Mouse (Mus musculus) gastrocnemius, postnatal 25 days (tissue): ENCODE measurements around the gene Rptor. TPM values are rescaled to one million over a fixed set of nuclear protein-coding genes. Genes with fewer than 3 reads are reported as not detected.

ENCODE experiments used
- DNase-seq: peaks from one replicate; pipeline ENCODE4 v3.0.0; 2022
- total RNA-seq, 2 experiments: library from RNA; stranded (reverse); gene quantifications; 1 replicate in 1 of 2; 2 replicates in 1 of 2; pipeline ENCODE4 v1.2.3; 2021

Rptor gene
- total RNA-seq, 2 experiments from 2014 or later, result 23.7 to 24.8 TPM

DNA sequence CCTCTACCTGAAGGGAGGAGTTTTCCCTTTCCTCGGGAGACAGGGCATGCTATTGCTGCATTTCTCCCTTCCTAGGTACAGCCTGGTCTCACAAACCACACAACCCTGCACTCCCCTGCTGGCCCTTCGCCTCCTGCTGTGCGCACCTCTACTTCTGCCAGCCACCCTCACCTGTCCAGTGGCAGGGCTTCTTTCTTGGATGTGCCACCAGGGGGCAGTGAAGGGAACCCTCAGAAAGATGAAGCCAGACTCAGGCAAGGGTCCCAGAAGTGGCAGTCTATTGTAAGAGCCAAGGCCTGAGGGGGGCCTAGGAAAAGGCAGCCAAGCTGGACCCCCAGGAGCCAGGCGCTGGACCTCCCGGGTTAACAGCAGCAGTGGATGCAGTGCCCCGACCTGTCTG is 332.8 kb downstream of the Rptor start:
- DNase-seq, result peak; percentile 43

DNA sequence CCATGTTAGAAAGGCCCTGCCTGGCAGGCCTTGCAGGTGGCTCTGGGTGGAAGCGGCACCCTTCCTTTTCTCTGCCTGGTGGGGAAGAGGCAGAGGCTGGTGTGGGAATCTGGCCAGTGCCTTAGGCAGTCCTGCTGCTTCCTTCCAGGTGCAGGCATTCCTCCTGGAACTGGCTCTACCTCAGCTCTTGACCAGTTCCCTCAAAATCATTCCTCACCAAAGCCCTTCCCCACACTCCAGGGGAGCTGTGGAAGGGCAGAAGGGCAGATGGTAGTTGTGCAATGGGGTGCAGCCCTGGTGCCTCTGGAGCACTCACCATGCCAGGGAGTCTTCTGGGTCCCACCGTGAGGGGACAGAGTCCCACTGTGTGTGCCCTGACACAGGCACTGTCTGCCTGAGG is 333.8 kb downstream of the Rptor start:
- no peak for DNase-seq

DNA sequence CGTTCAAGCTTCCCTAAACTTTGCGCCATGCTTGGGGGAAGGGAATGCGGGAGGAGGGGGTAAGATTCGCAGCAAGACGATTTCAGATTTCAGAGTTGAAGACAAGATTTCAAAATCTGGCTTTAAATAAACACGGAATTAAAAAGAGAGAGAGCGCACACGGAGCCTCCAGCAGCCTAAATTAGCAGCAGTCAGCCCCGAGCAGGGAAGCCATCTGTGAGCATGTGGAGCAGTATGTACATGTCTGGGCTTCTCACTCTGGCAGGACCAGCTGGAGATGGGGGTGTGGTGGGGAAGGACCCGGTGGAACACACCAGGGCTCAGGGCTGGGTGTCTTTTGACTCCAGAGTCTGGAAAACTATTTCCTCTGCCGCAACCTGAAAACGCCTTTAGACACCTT is 334.5 kb downstream of the Rptor start:
- no peak for DNase-seq

DNA sequence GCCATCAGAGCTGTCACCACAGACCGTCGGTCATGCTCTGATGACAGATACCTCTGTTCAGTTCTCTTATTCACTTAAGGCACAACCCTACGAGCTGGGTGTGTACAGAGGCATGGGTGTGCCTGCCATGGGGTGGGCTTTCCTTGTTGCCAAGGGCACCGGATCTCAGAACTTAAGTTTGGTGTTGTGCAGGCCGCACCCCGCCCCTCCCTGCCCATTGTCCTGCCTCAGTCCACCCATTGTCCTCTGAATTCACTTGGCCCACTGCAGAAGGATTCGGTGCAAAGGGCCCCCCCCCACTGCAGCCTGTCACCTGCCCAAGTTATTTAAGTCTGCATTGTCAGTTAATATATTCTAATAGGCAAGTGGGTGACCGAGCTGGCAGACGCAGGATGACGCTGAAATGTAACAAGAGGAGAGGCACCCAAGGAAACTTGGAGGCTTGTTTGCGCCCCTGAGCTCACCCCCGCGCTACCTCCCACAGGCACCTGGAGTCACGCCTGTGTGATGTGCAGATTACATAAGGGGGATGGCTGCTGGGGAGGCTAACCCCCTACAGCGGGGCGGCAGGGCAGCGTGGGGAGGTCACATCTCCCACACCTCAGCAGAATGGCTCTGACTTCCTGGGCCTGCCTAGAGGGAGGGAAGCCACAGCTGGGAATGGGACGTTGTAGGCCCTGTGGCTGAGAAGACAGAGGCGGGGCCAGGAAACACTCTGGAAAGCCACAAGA is 335.2 kb downstream of the Rptor start:
- no peak for DNase-seq

DNA sequence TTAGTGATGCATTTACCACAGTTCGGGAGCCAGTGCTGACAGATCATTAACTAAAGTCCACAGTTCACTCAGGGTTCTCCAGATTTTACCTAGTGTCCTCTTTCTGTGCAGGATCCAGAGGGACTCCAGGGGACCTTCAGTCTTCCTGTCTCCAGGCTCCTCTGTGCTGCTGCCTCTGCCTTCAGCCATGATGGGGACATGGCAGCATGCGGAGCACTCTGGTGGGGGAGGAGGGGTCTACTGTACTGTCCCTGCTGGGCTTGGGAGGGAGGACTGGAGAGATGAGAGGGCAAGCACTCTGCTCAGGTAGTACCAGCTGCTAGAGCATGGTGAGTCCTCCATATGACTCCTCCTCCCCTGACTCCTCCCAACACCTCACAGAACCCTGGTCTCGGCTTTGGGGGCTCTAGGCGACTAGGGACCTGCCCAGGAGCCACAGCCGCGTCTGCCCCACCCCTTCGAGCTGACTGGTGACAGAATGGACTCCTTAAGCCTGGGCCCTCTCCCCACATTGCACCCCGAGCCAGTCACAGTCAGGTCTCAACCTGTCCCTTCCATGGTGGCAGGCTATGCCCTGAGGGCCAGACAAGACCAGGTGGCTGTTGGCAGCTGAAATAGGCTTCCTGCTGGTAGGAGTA is 336.5 kb downstream of the Rptor start:
- no peak for DNase-seq

DNA sequence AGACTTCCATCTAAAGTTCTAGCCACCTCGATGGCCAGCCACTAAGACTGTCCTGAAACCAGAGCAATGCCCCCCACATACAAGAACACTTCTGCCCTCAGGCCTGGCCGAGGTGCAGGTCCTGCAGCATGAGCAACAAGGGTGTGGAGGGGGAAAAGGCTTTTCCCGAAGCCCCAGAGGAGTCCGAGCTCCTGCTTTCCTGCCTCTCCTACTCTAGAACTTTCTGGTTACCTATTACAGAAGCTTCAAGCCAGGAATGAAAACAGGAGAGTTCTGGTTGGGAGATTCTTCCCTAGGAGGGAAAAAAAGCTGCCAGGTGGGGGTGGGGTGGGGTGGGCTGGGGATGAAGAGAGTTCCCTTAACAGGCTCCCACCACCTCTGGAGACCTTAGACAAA is 337.0 kb downstream of the Rptor start:
- no peak for DNase-seq

DNA sequence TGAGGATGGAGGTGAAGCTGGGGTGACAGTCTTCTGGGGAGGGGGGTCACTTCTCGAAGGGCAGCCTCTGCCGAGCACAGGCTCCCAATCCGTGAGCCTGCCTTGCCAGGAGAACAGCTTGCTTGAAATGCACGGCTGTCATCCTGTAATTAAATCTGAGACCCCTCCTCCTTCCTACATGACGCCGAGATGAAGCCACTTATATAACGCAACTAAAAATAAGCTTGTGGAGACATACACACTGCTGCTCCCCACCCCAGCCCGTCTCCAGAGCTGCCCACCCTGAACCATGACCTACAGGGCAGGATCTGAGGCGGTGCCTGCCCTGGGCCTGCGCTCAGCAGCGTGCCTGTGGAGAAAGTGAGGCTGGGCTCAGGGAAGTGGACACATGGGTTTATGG is 337.4 kb downstream of the Rptor start:
- no peak for DNase-seq

DNA sequence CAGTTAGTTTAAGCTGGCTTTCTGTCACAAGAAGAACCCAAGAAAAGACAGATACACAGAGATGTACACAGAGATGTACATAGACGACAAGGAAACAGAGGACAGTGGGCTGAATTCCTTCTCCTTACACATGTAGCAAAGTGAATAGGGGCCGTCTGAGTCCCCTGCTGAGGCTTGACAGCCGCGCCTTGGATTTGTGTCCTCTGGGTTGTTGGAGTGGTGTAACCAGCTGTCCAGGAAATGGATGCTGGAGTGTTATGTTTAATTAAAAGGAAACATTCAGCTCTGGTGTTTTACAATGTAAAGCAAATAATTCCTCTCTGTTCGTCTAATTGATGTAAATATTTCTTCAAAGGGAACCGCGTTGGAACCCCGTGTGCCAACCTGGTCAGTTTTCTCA is 339.1 kb downstream of the Rptor start:
- DNase-seq, result no peak

DNA sequence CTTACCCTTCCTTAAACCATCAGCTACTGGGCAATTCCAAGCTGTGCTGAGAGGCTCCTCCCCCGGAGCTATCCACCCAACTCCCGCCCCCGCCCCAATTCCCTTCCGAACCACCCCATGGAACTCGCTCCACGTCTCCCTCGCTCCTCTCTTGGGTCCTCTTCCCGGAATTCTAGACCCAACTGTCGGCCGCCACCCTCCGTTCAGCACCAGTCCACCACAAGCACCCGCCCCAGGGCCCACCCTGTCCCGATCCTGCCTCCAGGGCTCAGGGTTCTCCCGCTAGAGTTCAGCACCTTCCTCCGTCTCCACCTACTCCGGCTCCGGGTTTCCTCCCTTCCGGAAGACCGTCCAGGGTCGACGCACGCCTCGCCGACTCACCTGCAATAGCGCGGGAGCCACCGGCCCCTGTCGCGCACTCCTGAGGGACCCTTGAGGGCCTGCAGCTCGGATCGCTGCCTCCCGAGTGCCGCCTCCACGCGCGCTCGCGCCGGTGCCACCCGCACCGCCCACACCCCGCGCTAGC is 339.6 kb downstream of the Rptor start:
- no peak for DNase-seq

DNA sequence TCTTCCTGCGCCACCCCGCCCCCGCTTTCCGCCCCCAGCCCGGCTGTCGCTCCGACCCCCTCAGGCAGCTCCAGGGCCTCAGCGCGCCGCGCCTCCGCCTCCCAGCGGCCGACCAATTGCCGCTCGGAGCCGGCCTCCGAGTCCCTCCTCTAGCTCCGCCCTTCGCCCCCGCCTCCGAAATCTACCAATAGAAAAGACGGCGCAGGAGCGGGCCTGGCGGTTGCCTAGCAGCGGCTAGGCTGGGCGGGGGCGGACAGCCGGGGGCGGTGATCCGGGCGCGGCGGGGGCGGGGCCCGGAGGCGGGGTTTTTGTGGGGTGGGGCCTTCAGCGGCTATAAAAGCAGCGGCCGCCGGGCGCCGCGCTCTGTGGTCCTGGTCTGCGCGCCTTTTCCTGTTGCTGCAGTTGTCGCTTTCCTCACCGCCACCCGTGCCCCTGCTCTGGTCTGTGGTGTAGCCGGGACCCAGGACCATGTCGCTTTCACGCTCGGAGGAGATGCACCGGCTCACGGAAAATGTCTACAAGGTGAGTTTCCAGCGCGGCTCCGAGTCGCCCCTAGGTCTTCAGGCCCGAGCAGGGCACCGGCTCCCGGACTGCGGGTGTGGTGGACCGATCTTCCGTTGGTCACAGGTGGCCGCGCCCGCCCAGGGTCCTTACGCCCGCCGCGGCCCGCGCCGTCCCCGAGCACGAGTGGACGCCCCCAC is 340.2 kb downstream of the Rptor start, which contains the start of gene Baiap2:
Baiap2 (plus strand) TSS at position 37 of the 701 bp plus-strand sequence.
- peak; percentile 99 for DNase-seq

DNA sequence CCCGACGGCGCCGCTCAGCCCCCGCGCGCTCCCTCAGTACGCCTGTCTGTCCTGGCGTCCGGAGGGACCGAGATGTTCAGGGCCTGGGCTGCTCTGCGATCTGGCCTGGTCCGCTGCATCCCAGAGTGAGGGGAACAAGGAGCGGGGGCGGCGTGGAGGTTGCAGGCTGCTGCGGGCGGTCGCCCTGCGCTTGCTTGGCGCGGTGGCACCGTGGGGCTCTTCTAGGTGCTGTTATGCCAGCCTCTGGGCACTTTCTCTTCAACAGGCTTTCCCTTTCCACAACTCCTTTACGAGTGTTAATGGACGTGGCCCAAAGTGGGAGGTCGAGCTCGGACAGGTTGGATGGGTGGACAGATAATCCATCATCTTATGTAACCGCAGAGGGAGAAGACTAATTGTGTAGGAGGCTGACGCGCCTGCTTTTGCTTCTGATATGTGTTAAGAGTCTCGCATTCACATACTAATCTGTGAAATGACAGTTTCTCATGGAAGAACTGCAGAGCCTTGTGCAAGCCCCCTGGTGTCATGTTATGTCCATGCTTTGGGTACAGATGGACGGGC is 340.8 kb downstream of the Rptor start:
- no peak for DNase-seq

DNA sequence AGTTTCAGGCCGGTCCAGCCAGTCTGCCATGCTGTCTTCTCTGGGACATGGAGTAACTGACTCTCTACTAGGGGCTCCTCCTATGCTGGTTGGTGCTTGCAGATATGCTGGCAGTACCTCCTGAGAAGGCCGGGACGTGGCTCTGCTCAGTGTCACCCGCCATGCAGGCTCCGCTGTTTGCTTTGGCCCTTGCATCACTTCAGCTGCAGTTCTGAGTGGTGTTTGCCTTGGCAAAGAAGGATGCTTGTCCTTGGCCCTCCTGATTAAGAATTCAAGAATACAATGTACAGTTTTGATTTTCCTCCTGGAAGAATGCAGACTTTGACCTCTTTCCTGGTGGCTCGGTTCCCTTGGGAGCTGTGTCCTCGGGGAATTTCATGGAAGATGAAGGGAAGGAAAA is 342.6 kb downstream of the Rptor start:
- no peak for DNase-seq

DNA sequence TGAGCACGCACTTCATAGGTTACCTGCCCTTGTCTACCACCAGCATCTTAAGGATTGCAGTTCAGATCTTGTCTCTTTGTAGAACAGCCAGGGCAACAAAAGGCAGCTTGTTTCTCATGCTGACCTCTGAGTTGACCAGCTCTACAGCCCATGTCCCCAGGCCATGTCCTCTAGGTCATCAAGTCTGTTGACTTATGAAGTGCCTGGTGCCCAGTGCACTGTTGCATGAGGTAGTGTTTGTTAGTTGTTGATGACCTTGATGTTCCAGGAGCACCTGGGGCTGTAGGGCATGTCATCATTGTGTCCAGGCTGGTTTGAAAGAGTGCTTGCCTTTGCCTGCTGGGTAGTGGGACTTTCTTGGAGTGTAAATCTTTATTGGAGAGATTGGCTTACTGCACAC is 344.7 kb downstream of the Rptor start:
- no peak for DNase-seq

DNA sequence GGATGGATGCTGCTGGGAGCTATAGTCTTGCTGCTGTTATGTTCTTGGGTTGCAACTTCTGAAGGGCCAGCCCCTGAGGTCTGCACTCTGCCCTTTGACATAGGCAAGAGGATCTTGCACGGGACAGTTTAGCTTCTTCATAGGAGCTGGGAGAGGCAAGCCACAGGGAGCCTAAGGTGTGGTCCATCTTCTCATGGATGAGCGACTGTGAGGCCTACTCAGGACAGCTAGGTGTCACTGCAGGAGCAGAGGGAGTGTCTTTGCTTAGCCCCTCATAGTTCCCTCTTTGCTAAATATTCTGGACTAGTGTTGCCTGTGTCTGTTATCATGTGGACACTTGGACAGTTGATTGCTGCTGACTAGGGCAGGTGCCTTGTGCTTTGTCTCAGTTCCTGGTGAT is 345.2 kb downstream of the Rptor start:
- DNase-seq, result no peak

DNA sequence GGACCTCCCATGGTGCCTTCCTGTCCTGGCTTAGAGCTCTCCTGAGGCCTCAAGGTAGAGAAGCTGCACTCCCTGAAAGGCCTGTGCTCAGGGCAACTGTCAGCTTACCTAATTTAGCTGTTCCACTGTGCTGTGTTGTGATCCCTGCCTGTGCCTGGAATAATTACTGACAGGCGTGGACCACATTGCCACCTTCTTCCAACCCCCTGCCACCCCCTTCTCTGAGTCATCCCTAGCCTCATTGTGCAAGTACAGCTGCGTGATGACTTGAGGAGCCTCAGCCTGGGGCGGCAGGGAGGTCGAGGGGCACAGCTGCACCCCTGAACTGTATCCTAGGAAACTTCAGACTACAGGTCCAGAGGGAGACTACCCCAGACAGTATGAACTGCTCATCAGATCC is 345.6 kb downstream of the Rptor start:
- no peak for DNase-seq

DNA sequence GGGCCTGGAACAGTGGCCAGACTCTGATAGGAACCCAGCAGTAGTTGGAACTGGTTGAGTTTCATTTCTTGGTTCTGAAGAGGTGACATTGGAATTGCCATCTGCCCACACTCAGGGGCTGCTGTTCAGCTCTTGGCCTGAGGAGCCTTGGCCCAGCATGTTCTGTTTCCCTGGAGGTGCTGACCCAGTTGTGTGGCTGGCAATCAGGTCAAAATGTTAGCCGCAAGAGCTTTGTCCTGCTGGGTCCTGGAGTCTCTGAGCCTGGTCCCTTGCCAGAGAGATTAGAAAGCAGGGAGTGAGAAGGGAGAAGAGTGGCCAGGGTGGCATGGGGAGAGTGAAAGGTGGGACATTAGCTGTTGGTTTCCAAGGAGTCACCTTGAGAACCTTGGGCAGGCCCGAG is 346.1 kb downstream of the Rptor start:
- no peak for DNase-seq

Other genes with a start within 250 kb of the Rptor start
- gene Sgsh, start 247.4 kb upstream of the Rptor start, total RNA-seq, result 1 to 10 TPM; 3.1 to 3.3 TPM
- 1 to 10 TPM; 2.4 to 3.5 TPM for gene Slc26a11, start 247.3 kb upstream of the Rptor start, total RNA-seq
- gene Rnf213, start 209.8 kb upstream of the Rptor start, total RNA-seq, result 1 to 10 TPM; 5.2 to 5.7 TPM
- 1 to 10 TPM; 3.9 to 4.8 TPM for gene Endov, start 111.6 kb upstream of the Rptor start, total RNA-seq
- gene Nptx1, start 55.2 kb upstream of the Rptor start, total RNA-seq, result under 1 TPM; 0.08 to 0.19 TPM